Mouse (Mus musculus) forebrain, embryonic 13.5 days (tissue): ENCODE data around the gene Socs4. TPM values are rescaled to one million over a fixed set of nuclear protein-coding genes. Genes with fewer than 3 reads are reported as not detected.
A peak's percentile ranks its signal among the peaks of the same experiment; 100 is the strongest.
"Not testable (repeated sequence)": the region's sequence is repeated elsewhere in the genome, so short reads cannot be mapped to it uniquely, and the experiment has no call there.

Experiments used
- ATAC-seq: fragments of 200-750 bp; cut with Nextera tagmentation; 2 replicates; pipeline ENCODE4 v1.8.0; 2017
- H3K27ac ChIP-seq: fragments of 300-500 bp; sonication (generic); 2 replicates; pipeline ENCODE4 v1.5.1; 2015; ENCODE audit warnings: inconsistent platforms, mild to moderate bottlenecking, moderate library complexity
- H3K27me3 ChIP-seq: fragments of 300-500 bp; sonication (generic); 2 replicates; pipeline ENCODE4 v1.6.1; 2015; ENCODE audit warnings: mild to moderate bottlenecking, inconsistent platforms
- H3K36me3 ChIP-seq: fragments of 300-500 bp; sonication (generic); 2 replicates; pipeline ENCODE4 v1.6.1; 2015; ENCODE audit warnings: mild to moderate bottlenecking, inconsistent platforms; ENCODE audit not compliant: poor library complexity, severe bottlenecking
- H3K4me1 ChIP-seq: fragments of 300-500 bp; sonication (generic); 2 replicates; pipeline ENCODE4 v1.6.1; 2015; ENCODE audit warnings: inconsistent platforms
- H3K4me2 ChIP-seq: fragments of 300-500 bp; sonication (generic); 2 replicates; pipeline ENCODE4 v1.6.1; 2015; ENCODE audit warnings: inconsistent platforms, mild to moderate bottlenecking, moderate library complexity
- H3K4me3 ChIP-seq: fragments of 300-500 bp; sonication (generic); 2 replicates; pipeline ENCODE4 v1.5.1; 2015; ENCODE audit warnings: mild to moderate bottlenecking, inconsistent platforms
- H3K9ac ChIP-seq: fragments of 300-500 bp; sonication (generic); 2 replicates; pipeline ENCODE4 v1.6.1; 2015; ENCODE audit warnings: mild to moderate bottlenecking, inconsistent platforms
- H3K9me3 ChIP-seq: fragments of 300-500 bp; sonication (generic); replicated peaks from 2 replicates; pipeline ENCODE4 v1.6.1; 2016; ENCODE audit warnings: inconsistent platforms
- WGBS: fragments of 180-500 bp; shearing (Covaris S2); methylation state at CpG from one replicate; pipeline ENCODE4 v1.1.7; 2015; 5-methylcytosine and 5-hydroxymethylcytosine counted together
- polyA plus RNA-seq: library from polyadenylated mRNA; unstranded; fragments of >200 nt; fragmentation: Nextera tagmentation; extraction: Ambion mirVana; gene quantifications from 2 replicates; pipeline ENCODE4 v1.2.1, GENCODE M21; 2015

Socs4 gene
- polyA plus RNA-seq, 1 experiment from 2014 or later: 4.5 TPM

- Histone ChIP-seq H3K27me3 (no peaks in the 10 kb centered on the region), H3K27ac (no peak overlapping the region), H3K4me2 (no peak overlapping the region), H3K4me3 (no peak overlapping the region), H3K4me1 (no peaks in the 10 kb centered on the region), H3K9me3 (no peaks in the 10 kb centered on the region), H3K9ac (no peak overlapping the region), H3K36me3 (peaks cover 48% of the 10 kb centered on the region)
- ATAC-seq: no peak
- 90% methylated on average over 5 of the region's 5 CpGs for WGBS
Measured at GRCm38 (mm10) chr14:47319362-47319761, 42.6 kb downstream of the Socs4 start.

GRCm38 (mm10) chr14:47321581-47321980 is 44.9 kb downstream of the Socs4 start:
- peaks cover 38% of the 10 kb centered on the region for H3K36me3 ChIP-seq
- not testable (repeated sequence) for H3K27me3 ChIP-seq, H3K27ac ChIP-seq, H3K9me3 ChIP-seq, H3K4me1 ChIP-seq, H3K9ac ChIP-seq, H3K4me2 ChIP-seq, ATAC-seq, H3K4me3 ChIP-seq
- 94% methylated on average over 7 of the region's 8 CpGs for WGBS

GRCm38 (mm10) chr14:47325965-47326761 is 49.4 kb downstream of the Socs4 start:
- WGBS: 69% methylated on average over 9 of the region's 9 CpGs
- H3K9ac ChIP-seq: no peak overlapping the region
- peaks cover 6% of the 10 kb centered on the region; the same call in 1 of the 2 replicates for H3K4me1 ChIP-seq
- H3K9me3 ChIP-seq: no peaks in the 10 kb centered on the region
- H3K4me2 ChIP-seq: no peak overlapping the region
- H3K27ac ChIP-seq: no peak overlapping the region
- peak; percentile 83 for ATAC-seq
- H3K4me3 ChIP-seq: no peak overlapping the region
- no peaks in the 10 kb centered on the region for H3K27me3 ChIP-seq
- peaks cover 15% of the 10 kb centered on the region for H3K36me3 ChIP-seq

GRCm38 (mm10) chr14:47327347-47327746 is 50.6 kb downstream of the Socs4 start:
- WGBS: 90% methylated on average over 5 of the region's 5 CpGs
- Histone ChIP-seq H3K27me3 (no peaks in the 10 kb centered on the region), H3K36me3 (peaks cover 11% of the 10 kb centered on the region), H3K4me3 (no peak overlapping the region), H3K9me3 (no peaks in the 10 kb centered on the region), H3K4me1 (peaks cover 6% of the 10 kb centered on the region; the same call in 1 of the 2 replicates), H3K27ac (no peak overlapping the region), H3K9ac (no peak overlapping the region), H3K4me2 (no peak overlapping the region)
- ATAC-seq: no peak

GRCm38 (mm10) chr14:47331920-47332319 is 55.2 kb downstream of the Socs4 start:
- H3K4me3 ChIP-seq: no peak overlapping the region
- no peaks in the 10 kb centered on the region for H3K9me3 ChIP-seq
- no peak overlapping the region for H3K4me2 ChIP-seq
- no peaks in the 10 kb centered on the region for H3K36me3 ChIP-seq
- no peak overlapping the region for H3K27ac ChIP-seq
- H3K9ac ChIP-seq: no peak overlapping the region
- H3K4me1 ChIP-seq: no peaks in the 10 kb centered on the region
- WGBS: 66% methylated on average over 5 of the region's 5 CpGs
- no peaks in the 10 kb centered on the region for H3K27me3 ChIP-seq
- ATAC-seq: no peak

- Histone ChIP-seq H3K4me1 (no peaks in the 10 kb centered on the region), H3K4me3 (no peak overlapping the region), H3K9me3 (no peaks in the 10 kb centered on the region), H3K36me3 (no peaks in the 10 kb centered on the region), H3K27ac (no peak overlapping the region), H3K4me2 (no peak overlapping the region), H3K9ac (no peak overlapping the region), H3K27me3 (no peaks in the 10 kb centered on the region)
- ATAC-seq: no peak
- 86% methylated on average over 4 of the region's 4 CpGs for WGBS
Measured at GRCm38 (mm10) chr14:47334819-47335218, 58.1 kb downstream of the Socs4 start.

- H3K9ac ChIP-seq: no peak overlapping the region
- H3K27me3 ChIP-seq: no peaks in the 10 kb centered on the region
- no peak overlapping the region for H3K27ac ChIP-seq
- H3K4me3 ChIP-seq: no peak overlapping the region
- 46% methylated on average over 3 of the region's 3 CpGs for WGBS
- no peak for ATAC-seq
- no peaks in the 10 kb centered on the region for H3K9me3 ChIP-seq
- no peaks in the 10 kb centered on the region for H3K4me1 ChIP-seq
- no peak overlapping the region for H3K4me2 ChIP-seq
- H3K36me3 ChIP-seq: no peaks in the 10 kb centered on the region
Measured at GRCm38 (mm10) chr14:47335300-47335699, 58.6 kb downstream of the Socs4 start.

GRCm38 (mm10) chr14:47340231-47340925 is 63.6 kb downstream of the Socs4 start:
- no peaks in the 10 kb centered on the region for H3K27me3 ChIP-seq
- no peak for ATAC-seq
- H3K27ac ChIP-seq: no peak overlapping the region
- H3K9ac ChIP-seq: no peak overlapping the region
- H3K4me3 ChIP-seq: no peak overlapping the region
- H3K9me3 ChIP-seq: no peaks in the 10 kb centered on the region
- H3K4me1 ChIP-seq: peaks cover 6% of the 10 kb centered on the region; the same call in 1 of the 2 replicates
- H3K36me3 ChIP-seq: no peaks in the 10 kb centered on the region
- no peak overlapping the region for H3K4me2 ChIP-seq
- WGBS: 86% methylated on average over 10 of the region's 10 CpGs

GRCm38 (mm10) chr14:47341811-47342291 is 65.1 kb downstream of the Socs4 start:
- H3K4me3 ChIP-seq: no peak overlapping the region
- H3K9me3 ChIP-seq: no peaks in the 10 kb centered on the region
- 38% methylated on average over 4 of the region's 4 CpGs for WGBS
- ATAC-seq: 0 out of 2 replicates have a peak, but pooled peaks have one; percentile 24
- H3K9ac ChIP-seq: no peak overlapping the region
- no peaks in the 10 kb centered on the region for H3K27me3 ChIP-seq
- H3K4me1 ChIP-seq: peaks cover 6% of the 10 kb centered on the region; the same call in 1 of the 2 replicates
- no peaks in the 10 kb centered on the region for H3K36me3 ChIP-seq
- no peak overlapping the region for H3K27ac ChIP-seq
- H3K4me2 ChIP-seq: no peak overlapping the region

Other genes with a start within 250 kb of the Socs4 start
- gene Gch1, start 87.5 kb upstream of the Socs4 start, polyA plus RNA-seq: 1.2 and 1.4 TPM in 2 replicates
- gene Wdhd1, start 74 bp upstream of the Socs4 start, polyA plus RNA-seq: 30.2 and 33.9 TPM in 2 replicates
- 66.5 and 72.1 TPM in 2 replicates for gene Mapk1ip1l, start 21.3 kb downstream of the Socs4 start, polyA plus RNA-seq
- gene Lgals3, start 90.8 kb downstream of the Socs4 start, polyA plus RNA-seq: 0.72 and 0.89 TPM in 2 replicates
- 42.0 and 45.0 TPM in 2 replicates for gene Dlgap5, start 141.5 kb downstream of the Socs4 start, polyA plus RNA-seq
- gene Fbxo34, start 173.5 kb downstream of the Socs4 start, polyA plus RNA-seq: 20.4 and 23.5 TPM in 2 replicates